Mouse (Mus musculus) ovary, postnatal 14 days (tissue): ENCODE data around the gene Pdia5.

ENCODE experiments used
- DNase-seq: peaks from one replicate; pipeline ENCODE4 v3.0.0; 2022; ENCODE audit warnings: low spot score

The Pdia5 gene

DNA sequence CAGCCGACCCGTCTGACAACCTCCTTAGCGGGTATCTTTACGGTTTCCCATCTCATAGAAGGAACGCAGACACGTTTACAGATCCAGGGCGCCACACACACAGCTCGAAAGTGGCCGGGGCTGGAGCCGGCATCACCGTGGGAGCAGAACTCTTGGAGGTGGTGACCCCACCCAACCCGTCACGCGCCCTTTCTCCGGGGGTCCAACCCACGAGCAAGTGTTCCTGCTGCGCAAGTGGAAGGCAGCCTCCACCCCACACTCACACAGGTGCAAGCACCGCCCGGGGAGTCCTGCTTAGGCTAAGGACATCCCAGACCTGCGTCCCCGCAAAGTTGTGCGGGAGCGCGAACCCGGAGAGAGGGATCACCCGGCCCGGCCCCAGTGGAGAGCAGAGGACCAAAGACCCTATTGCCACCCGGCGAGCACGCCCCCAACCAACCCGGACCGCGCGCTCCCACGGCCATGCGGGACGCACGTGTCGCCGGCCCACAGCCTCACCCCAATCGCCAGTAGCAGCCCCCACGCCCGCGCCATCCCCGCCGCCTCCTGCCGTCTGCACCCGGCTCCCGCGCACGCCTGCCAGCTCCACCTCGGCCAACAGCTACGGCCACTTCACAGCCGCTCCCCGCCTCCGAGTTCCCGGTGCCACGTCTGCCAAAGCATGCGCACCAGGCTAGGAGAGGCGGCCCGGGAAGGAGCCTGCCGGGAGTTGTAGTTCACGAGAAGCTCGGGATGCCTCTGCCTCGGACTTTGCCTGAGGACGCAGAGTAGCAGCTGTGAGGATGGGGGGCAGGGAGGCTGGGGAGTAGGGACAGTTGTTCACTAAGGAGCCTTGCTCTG lies at the start of gene Pdia5:
TSS of gene Pdia5 (minus strand) at position 643 of the 840 bp plus-strand sequence.
- peak; percentile 77 for DNase-seq

DNA sequence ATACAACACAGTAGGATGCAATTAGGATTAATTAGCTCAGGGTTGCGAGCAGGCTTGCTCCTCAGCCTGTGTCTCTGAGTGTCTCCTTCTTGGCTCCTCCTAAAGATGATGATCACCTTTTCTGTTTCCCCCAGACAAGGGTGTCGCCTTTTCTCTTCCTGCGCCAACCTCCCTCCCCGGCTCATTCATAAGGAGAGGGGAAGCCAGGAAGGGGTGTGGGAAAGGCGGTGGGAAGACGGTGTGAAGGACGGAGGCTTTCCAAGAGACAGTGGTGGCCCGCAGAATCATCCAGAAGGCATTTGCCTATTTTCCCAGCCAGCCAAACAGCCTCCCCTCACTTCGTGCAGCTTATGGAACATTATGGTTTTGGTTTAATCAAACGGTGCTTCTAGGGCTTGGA lies 48.4 kb upstream of the Pdia5 start:
- no peak for DNase-seq

DNA sequence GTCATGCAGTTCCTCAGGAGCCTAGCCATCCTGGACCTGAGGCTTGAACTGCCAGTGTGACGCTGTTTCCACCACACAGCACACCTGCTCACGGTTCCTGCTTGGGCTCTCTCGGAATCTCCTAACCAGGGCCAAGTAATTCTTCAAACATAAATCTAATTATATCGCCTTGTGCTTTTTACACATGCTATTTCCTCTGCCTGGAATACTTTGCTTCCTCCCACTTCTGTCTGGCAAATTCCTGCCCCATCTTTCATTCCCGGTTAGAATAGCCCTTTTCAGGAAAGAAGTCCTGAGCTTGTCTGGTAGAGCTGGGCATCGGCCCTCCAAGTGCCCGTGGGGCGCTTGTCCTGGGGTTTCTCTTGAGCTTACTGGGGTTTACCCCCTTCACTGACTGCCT lies 47.0 kb upstream of the Pdia5 start:
- no peak for DNase-seq

DNA sequence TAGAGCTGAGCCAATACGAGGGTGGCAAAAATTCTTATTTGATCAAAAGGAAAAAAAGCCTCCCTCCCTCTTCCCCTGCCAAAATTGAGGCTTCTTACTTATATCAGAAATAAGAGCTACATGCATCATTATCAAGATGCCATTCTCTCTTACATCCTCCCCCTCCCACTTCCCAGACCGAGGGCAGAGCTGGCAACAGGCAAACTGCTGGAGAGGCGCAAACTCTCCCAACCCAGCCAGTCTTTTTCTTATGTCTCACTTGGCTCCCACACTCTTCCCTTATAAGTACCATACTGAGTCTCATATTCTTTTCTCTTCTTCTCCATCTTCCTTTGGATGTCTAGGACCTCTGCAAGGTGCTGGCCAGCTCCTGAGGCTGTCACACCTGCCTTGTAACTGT lies 44.0 kb upstream of the Pdia5 start:
- no peak for DNase-seq

DNA sequence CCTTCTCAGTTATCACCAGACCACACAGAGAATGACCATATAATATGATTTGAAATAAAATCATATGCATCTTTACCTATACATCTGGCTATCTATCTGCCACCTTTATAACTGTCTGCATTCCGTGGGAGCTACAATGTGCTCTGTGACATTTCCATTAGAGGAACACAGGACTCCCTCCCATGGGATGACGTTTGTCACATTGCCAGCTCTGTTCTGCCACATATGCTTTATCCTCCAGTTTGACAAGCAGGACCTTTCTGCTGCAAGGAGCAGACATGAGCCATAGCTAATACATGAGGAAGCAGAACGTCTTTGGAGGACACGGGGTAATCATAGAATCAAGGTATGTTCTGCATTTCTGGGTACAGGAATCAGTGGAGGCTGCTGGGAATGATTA lies 33.5 kb upstream of the Pdia5 start:
- DNase-seq: no peak

DNA sequence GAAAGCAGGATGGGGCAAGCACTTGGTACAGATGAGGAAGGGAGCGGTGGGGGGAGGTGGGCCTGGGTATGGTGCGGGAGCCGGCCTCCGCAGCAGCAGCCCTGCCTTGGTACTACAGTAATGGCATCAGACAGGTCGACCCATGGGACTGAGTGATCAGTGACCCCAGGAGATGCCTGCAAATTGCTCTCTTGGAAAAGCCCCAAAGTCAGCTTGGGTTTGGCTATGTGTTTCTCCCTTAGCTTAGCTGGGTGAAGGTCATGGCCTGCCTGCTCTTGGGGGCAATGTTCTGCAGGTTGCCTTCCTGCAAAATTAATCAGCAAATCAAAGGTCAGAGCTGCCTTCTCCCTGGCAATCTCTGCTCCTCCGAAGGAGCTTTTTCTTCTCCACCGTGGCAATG lies 28.6 kb upstream of the Pdia5 start:
- DNase-seq: no peak

DNA sequence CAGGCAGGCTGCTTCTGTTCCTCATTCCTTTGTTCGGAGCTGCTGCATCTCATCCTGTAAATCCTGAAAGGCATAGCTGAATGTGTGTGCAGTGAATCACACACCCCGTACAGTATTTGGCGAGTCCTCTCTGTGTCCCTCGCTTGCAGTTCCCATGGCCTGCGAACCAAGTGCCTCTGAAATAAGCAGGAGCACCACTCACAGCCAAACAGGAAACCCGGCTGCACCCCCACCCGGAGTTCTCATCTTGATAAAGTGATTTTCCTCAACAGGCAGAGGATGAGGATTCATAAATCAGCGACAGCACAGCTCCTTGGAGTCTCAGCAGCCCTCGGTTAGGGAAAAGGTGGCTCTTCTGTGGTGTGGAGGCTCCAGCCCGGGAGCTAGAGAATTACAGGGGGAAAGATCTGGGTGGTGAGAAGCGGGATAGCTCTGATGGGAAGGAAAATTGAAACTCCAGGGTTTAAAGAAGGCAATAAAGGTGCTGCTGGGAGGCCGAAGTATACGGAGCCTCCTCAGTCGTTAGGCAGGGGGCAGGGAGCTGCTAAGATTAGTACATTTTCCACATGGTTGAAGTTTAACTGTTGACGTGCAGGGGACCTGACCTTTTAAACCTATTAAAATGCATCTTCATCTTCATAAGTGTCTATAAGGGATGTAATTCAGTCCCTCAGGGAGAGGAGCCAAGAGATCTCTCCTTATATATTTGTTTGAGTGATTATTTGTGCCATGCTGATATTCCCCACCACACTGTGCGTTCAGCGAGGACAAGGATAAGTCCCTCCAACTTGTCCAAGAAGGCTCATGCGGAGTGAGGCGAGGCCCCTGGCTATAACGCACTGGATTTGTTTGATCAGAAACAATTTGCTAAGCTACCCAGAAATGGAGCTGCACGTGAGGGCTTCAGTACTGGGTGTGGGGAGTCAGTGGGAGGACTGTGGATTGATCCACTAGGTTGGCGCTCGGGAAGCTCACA lies 27.6 kb upstream of the Pdia5 start:
- DNase-seq: no peak

DNA sequence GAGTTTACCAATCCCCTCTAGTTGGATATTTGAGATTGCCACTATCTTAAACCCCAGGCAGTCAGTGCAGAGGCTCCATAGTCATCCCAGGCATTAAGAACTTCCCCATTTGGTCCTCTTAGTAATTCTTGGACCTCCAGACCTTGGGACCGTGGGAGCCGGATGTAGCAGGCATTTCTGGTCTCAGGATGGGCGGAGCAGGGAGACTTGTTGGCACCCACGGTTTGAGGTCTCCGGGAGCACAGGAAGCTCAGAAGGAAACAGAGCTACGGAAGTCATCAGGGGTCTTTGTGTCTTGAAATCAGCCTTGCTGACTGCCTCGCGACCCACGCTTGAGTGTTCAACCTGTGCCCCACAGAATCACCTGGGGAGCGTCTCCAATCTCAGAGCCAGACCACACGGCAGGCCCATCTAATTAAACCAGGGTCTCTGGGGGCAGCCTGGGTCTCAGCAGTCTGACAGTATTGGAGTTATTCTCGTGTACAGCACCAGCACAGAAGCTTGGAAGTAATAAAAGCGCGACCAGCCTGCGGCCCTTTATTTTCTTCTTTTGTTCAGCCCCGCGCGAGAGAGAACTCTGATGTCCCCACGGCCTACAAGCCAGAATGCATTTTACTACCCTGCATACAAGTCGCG lies 25.4 kb upstream of the Pdia5 start:
- no peak for DNase-seq

DNA sequence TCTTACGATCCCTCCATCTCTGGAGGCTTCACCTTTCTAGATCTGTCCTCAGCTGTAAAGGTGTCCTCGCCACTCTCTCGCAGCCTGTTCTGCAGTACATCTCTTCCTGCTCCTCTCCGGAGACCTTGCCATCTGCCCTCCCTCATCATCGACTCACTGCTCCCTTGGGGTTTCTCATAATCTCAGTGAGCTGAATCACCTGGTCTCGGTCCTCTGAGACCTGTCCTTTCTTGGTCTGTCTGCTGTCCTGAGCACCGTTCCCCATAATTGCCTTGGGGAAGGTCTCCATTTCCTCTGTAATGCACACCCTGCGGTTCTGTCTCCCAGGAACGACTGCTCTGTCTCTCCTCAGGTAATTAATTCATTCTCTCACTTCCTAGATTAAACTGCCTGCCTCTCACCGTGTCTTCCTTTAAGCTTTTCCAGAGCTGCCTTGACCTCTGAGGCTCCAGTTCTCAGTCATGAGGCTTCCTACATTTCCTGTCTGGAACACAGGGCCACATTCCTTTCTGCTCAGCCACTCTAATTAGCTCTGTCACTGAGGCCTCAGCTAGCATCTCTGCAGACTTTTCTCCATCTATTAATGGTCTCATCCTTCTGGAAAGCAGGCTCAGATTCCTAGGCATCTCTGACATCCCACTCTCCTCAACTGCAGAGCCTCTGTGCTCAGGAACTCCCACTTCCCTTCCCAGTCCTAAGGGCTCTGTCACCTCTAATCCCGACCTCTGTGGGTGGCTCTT lies 18.8 kb upstream of the Pdia5 start:
- no peak for DNase-seq

DNA sequence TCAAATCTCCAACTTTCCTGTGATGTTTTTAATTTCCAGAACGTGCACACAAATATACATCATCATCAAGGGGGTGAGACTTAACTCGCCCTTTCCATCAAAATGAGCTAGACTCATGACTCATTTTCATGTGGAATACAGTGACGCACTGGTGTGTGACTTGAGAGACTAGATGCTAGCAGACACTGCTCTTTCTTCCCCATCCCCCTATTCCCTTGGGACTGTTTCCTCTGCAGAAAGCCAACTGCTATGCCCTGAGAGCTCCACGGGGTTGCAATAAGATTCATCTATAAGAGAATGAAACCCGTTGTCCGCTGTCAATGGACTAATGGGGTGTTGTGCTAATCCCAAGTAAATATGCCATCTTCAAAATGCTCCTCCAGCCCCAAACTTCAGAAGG lies 17.9 kb upstream of the Pdia5 start:
- no peak for DNase-seq

DNA sequence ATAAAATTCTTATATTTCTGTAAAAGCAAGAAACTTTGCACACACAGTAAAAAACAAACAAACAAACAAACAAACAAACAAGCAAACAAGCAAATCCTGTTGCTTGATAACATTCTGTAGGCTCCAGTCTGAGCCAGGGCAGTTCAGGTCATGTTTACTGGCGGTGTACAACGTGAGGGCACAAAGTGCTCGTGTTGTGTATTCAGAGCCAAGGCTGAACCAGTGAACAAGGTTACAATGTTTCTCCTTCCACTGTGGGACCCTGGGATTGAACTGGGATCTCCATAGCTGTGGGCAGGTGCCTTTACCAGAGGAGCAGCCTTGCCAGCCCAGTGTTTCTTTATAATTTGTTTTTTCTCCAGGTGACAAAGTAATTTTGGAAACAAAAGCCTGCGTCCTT lies 15.1 kb upstream of the Pdia5 start:
- DNase-seq: no peak

DNA sequence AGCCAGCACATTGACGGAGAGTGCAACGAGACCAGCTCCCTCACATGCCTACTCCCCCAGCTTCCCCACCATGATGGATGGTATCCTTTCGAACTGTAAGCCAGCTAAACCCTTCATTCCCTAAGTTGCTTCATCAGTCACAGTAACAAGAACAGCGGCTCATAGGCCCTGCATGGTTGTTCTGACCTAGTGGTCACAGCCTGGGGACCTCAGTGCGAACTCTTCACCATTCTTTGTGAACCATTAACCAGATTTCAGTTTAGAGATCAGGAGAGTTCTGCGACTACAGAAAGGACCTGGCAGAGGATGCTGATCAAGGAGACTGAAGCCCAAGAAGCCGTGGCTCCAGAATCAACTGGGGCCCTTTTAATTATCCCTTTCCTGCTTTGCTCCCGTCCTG lies 13.6 kb upstream of the Pdia5 start:
- no peak for DNase-seq

DNA sequence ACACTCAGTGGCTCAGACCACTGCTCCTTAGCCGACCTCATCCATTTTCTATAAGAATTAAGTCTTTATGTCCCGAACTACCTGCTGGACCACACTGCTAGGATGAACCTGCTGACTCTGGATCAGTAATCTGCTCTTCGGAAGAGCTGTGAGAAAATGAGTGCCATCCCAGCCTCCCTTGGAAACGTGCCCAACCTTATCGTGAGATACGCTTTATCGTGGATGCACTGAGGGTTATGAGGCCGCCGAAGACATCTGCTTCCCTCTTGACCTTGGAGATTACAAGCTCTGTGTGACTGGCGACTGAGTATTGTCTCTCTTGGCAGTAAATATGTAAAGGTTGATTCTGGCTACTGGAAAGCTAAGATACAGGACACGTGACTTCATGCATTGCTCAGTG lies 11.8 kb upstream of the Pdia5 start:
- DNase-seq: no peak

DNA sequence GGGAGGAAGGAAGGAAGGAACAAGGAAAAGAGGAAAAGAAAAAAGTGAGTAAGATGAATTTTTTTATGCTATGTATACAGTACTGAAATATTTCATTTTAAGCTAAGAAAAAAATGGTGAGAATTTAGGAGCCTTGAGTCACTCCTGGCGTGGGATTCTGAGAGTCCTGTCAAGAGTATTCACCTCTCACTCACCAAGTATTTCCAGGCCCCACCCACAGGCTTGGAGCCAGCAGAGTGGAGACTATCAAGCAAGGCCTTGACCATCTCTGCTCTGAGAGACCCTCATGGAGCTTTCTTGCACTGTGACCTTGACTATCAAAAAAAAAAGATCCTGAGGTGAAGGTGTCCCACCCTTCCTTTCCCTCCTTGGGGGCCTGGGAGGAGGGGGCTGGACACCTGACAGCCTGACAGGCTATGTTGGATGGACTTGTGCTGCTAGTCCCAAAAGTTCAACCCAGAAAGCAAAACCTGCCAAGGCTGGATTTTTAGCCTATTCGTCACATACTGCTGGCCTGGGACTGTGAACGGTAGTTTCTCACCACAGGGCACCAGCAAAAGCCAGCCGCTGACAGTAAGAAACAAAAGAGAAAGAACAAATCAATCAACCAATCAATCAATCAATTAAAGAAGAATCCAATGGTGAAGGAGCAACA lies 10.6 kb upstream of the Pdia5 start:
- DNase-seq: no peak

DNA sequence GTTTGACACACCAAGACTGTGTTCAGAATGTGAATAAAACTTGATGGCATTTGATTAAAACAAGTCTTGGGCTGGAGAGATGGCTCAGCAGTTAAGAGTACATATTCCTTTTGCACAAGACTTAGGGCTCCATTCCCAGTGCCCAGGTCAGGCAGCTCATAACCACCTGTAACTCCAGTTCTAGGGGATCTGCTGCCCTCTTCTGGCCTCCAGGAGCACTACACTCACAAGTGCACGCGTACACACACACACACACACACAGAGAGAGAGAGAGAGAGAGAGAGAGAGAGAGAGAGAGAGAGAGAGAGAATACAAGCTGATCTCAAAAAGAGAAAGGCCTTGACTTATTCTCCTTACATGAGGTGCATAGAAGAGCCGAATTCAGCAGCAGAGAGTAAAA lies 9.7 kb upstream of the Pdia5 start:
- DNase-seq: no peak

DNA sequence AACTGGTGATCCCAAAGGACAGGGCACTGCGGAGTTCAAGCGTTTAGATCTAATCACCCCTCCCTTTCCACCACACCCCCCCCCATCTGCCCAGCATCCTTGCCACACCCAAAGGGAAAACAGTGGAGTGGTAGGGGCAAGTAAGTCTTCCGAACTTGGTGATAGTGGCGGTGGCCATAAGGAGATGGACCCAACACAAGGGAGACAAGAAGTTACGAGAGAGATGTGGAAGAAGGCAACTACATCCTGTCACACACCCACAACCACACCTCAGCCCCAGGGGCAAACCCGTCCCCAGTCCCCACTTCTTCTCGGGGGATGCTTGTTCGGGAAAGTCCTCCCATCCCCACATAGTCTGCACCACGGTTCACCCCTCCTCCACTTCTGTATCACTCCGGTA lies 880 bp downstream of the Pdia5 start:
- DNase-seq: no peak

DNA sequence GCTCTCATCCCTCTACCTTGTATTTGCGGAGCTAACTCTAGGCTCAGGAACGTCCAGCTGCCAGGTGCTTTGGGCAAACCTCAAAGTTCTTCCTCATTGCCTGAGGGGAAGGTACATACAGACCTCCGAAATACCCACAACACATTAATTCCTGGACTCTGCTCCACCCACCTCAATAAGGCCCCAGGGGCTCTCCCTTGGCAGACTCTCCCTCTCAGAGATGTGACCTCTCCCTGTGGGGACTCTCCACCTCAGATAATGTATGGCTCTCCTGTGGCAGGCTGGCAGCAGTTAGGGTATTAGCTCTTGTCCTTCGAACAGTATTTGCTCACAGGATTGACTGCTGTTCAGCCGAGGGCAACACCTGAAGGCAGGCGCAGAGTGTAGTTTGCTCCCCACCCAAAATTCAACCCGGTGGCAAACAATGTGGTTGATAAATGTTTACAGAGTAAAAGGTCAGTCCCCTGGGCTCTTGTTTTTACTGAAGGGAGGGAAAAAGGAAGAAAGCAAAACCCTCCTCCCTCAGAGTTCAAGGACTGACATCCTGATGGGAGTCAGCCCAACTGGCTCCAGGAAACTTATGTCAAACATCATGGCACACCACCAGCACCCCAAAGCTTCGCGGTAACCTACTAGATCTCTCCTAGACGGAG lies 1.5 kb downstream of the Pdia5 start:
- DNase-seq: no peak

DNA sequence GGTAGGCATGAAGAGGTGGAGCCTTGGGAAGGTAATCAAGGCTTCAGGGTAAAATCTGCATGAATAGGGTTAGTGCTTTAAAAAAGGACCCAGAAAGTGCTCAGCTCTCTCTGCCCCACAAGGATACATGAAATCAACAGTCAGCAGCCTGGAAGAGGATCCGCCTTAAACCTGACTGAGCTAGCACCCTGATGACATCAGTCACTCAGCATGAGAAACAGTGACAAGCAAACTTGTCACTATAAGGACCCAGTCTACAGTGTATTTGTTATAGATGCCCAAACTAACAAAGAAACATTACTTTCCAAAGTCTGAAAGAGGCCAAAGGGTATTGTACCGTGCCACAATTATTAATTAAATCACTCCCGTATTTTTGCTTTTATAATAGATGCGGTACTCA lies 2.9 kb downstream of the Pdia5 start:
- no peak for DNase-seq

DNA sequence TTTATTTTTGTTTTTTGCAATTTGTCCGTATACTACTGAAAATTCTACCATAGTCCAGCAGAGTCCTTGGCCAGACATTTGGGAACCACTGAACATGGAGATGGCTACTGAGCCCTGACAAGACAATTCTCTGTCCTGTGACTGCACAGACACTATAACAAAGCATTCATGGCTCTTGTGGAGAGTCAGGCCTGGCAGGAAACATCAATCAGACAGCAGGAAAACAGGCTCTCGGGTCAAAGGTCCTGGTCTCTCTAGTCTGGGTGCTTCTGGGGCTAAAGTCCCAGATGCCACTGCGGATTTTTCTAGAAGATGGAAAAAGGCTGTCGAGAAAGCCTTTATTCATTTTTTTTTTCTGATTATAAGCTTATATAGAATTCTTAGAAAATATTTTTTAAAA lies 3.6 kb downstream of the Pdia5 start:
- DNase-seq: no peak

DNA sequence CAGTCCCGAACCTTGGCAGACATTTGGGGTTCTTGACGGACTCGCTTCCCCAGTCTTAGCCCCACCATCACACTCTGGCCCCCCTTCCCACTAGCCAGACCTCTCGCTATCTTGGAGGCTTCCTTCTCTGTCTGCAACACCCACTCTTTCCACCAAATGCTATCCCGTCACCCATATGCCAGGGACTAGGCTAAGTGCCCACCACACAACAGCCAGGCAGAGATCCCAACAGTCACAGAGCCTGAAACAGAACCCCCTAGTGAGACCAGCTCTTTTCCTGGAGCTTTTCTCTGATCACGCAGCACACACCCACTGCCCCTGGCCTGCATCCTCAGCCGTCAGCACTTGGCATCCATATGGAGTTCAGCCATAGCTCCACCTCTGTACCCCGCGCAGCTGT lies 5.0 kb downstream of the Pdia5 start:
- no peak for DNase-seq
